21 mouse cellular contexts compared by ENCODE assay signal in the genomic region with DNA sequence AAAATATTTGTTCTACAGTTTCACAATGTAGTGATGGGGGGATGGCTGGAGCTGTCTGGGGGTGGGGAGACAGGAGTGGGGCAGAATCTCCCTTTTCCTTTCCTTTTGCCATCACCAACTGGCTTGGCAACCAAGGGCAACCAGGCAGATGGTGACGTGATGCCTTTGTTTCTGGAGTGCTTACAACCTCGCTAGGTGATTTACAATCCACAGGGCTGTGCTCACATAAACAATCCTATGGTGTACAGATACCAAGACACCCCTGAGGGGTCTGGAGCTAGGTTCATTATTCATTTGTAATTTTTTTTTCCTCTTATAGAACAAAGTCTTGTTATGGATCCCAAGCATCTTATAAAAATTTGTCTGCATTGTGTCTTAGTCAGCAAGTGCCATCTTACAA. TPM values are rescaled to one million over a fixed set of nuclear protein-coding genes. Genes with fewer than 3 reads are reported as not detected.
DNase-seq lines count a peak whose midpoint lies in the region; ATAC-seq lines count a peak whose summit lies in the region.
"Had no signal": no experiment of that assay in that cellular context is flagged by ENCODE, and none has a peak within 500 bp of the region (broad histone marks: within the 10 kb centered on the region; RNA-seq: fewer than 3 reads in every experiment).

No protein-coding gene starts in this region.

- H3K27ac ChIP-seq in forebrain, embryonic 14.5 days (ENCODE audit: low read depth, low read length): no peak overlapping the region
- no peak overlapping the region for H3K27ac ChIP-seq in forebrain, embryonic 15.5 days (replicated peaks)
- no peak overlapping the region for H3K27ac ChIP-seq in neural tube, embryonic 11.5 days (ENCODE audit: low read depth, low read length)
- peak overlapping the region; percentile 33; the same call in 1 of the 2 replicates for H3K27ac ChIP-seq in neural tube, embryonic 13.5 days (replicated peaks)
- H3K27ac ChIP-seq: embryonic facial prominence, embryonic 12.5 days; forebrain, embryonic 12.5 days; heart, adult 2 months; heart, embryonic 15.5 days; hindbrain, embryonic 10.5 days; hindbrain, embryonic 14.5 days had no signal

- H3K4me1 ChIP-seq in forebrain, embryonic 14.5 days (ENCODE audit: control insufficient read depth, insufficient read depth, low read length): no peaks in the 10 kb centered on the region; the same call in 1 of the 2 replicates
- H3K4me1 ChIP-seq in forebrain, embryonic 15.5 days: no peaks in the 10 kb centered on the region
- H3K4me1 ChIP-seq in neural tube, embryonic 11.5 days (ENCODE audit: control insufficient read depth, insufficient read depth, low read length): no peaks in the 10 kb centered on the region
- H3K4me1 ChIP-seq in neural tube, embryonic 13.5 days (replicated peaks): peaks cover 8% of the 10 kb centered on the region
- H3K4me1 ChIP-seq: embryonic facial prominence, embryonic 12.5 days; forebrain, embryonic 12.5 days; heart, embryonic 15.5 days; hindbrain, embryonic 10.5 days had no signal

- 0 out of 2 replicates have a peak, but pooled peaks have one; percentile 26 for ATAC-seq in forebrain, embryonic 14.5 days
- no peak for ATAC-seq in forebrain, embryonic 15.5 days (replicated peaks)
- ATAC-seq in neural tube, embryonic 11.5 days (ENCODE audit: insufficient read depth, low FRiP score, low TSS enrichment): peak; percentile 74
- peak; percentile 73 for ATAC-seq in neural tube, embryonic 13.5 days (ENCODE audit: low read depth)
- no peak for ATAC-seq in granulocyte monocyte progenitor cell, adult 5-6 weeks (replicated peaks; ENCODE audit: poor library complexity, severe bottlenecking)
- ATAC-seq: activated CD4-positive, CD25-positive, alpha-beta regulatory T cell, adult 4 months; Patski had no signal

- no peak overlapping the region for H3K4me3 ChIP-seq in forebrain, embryonic 14.5 days (ENCODE audit: low read depth, low read length)
- no peak overlapping the region for H3K4me3 ChIP-seq in forebrain, embryonic 15.5 days
- H3K4me3 ChIP-seq in neural tube, embryonic 11.5 days (ENCODE audit: low read depth, low read length): no peak overlapping the region
- no peak overlapping the region for H3K4me3 ChIP-seq in neural tube, embryonic 13.5 days
- H3K4me3 ChIP-seq: embryonic facial prominence, embryonic 12.5 days; forebrain, embryonic 12.5 days; heart, adult 2 months; heart, embryonic 15.5 days; hindbrain, embryonic 10.5 days had no signal

- no peaks in the 10 kb centered on the region for H3K9me3 ChIP-seq in forebrain, embryonic 14.5 days (replicated peaks; ENCODE audit: control insufficient read depth, low read length)
- no peaks in the 10 kb centered on the region for H3K9me3 ChIP-seq in forebrain, embryonic 15.5 days
- H3K9me3 ChIP-seq in neural tube, embryonic 11.5 days (ENCODE audit: control insufficient read depth, low read length): no peaks in the 10 kb centered on the region
- no peaks in the 10 kb centered on the region for H3K9me3 ChIP-seq in neural tube, embryonic 13.5 days
- H3K9me3 ChIP-seq: embryonic facial prominence, embryonic 12.5 days; forebrain, embryonic 12.5 days; heart, embryonic 15.5 days; hindbrain, embryonic 10.5 days had no signal

- DNase-seq in forebrain, embryonic 14.5 days (ENCODE audit: low spot score): no peak
- no peak for DNase-seq in neural tube, embryonic 11.5 days (ENCODE audit: low spot score)
- no peak for DNase-seq in neural tube, embryonic 10.5 days (ENCODE audit: extremely low spot score, low spot score)
- DNase-seq: adrenal gland, postnatal 14 days; cerebellum, adult 11-12 months; cerebellum, adult 9-10 months; gastrocnemius, postnatal 36 days; heart, adult 2 months; heart, postnatal 14 days had no signal

- 64% methylated on average over 2 of the region's 2 CpGs for WGBS in forebrain, embryonic 14.5 days
- 63% methylated on average over 2 of the region's 2 CpGs for WGBS in forebrain, embryonic 15.5 days
- WGBS in neural tube, embryonic 11.5 days: 31% methylated on average over 2 of the region's 2 CpGs
- 19% methylated on average over 2 of the region's 2 CpGs for WGBS in neural tube, embryonic 13.5 days

- H3K27me3 ChIP-seq in forebrain, embryonic 14.5 days (replicated peaks; ENCODE audit: control insufficient read depth, insufficient read depth, low read length): no peaks in the 10 kb centered on the region
- H3K27me3 ChIP-seq in forebrain, embryonic 15.5 days: no peaks in the 10 kb centered on the region
- no peaks in the 10 kb centered on the region for H3K27me3 ChIP-seq in neural tube, embryonic 11.5 days (ENCODE audit: control insufficient read depth, insufficient read depth, low read length)
- no peaks in the 10 kb centered on the region for H3K27me3 ChIP-seq in neural tube, embryonic 13.5 days
- H3K27me3 ChIP-seq: CH12.LX; embryonic facial prominence, embryonic 12.5 days; forebrain, embryonic 12.5 days; heart, embryonic 15.5 days; Patski had no signal

- no peak overlapping the region for H3K4me2 ChIP-seq in forebrain, embryonic 14.5 days (ENCODE audit: low read length)
- H3K4me2 ChIP-seq in forebrain, embryonic 15.5 days (replicated peaks): no peak overlapping the region
- H3K4me2 ChIP-seq in neural tube, embryonic 11.5 days (ENCODE audit: low read depth): no peak overlapping the region
- H3K4me2 ChIP-seq in neural tube, embryonic 13.5 days: no peak overlapping the region
- H3K4me2 ChIP-seq: embryonic facial prominence, embryonic 12.5 days; forebrain, embryonic 12.5 days; heart, embryonic 11.5 days; heart, embryonic 15.5 days; hindbrain, embryonic 14.5 days had no signal

- H3K9ac ChIP-seq in forebrain, embryonic 14.5 days (ENCODE audit: low read length): no peak overlapping the region
- no peak overlapping the region for H3K9ac ChIP-seq in forebrain, embryonic 15.5 days (replicated peaks)
- no peak overlapping the region for H3K9ac ChIP-seq in neural tube, embryonic 11.5 days (ENCODE audit: low read length)
- H3K9ac ChIP-seq in neural tube, embryonic 13.5 days: no peak overlapping the region
- H3K9ac ChIP-seq: embryonic facial prominence, embryonic 12.5 days; forebrain, embryonic 12.5 days; heart, embryonic 15.5 days; hindbrain, embryonic 14.5 days had no signal

- H3K36me3 ChIP-seq in forebrain, embryonic 14.5 days (ENCODE audit: control insufficient read depth, insufficient read depth, low read length): peaks cover 28% of the 10 kb centered on the region
- H3K36me3 ChIP-seq in forebrain, embryonic 15.5 days: no peaks in the 10 kb centered on the region; the same call in 1 of the 2 replicates
- H3K36me3 ChIP-seq in neural tube, embryonic 11.5 days (ENCODE audit: control insufficient read depth, insufficient read depth, low read length): peaks cover 5% of the 10 kb centered on the region
- H3K36me3 ChIP-seq in neural tube, embryonic 13.5 days: peaks cover 29% of the 10 kb centered on the region

RNA-seq across cellular contexts. Expression of a gene that starts 39.7 kb away (rescaled TPM):
- polyA plus RNA-seq in forebrain, embryonic 14.5 days (2014; fragmentation: Nextera tagmentation; extraction: Ambion mirVana): 0.66 and 1.8 TPM in 2 replicates
- polyA plus RNA-seq in forebrain, embryonic 15.5 days (2015; fragmentation: Nextera tagmentation; extraction: Ambion mirVana): 0.19 and 0.23 TPM in 2 replicates
- polyA plus RNA-seq in neural tube, embryonic 11.5 days (2014; fragmentation: Nextera tagmentation; extraction: Ambion mirVana): 0.20 and 0.70 TPM in 2 replicates
- 0.88 and 1.2 TPM in 2 replicates for polyA plus RNA-seq in neural tube, embryonic 13.5 days (2015; fragmentation: Nextera tagmentation; extraction: Ambion mirVana)
- total RNA-seq in granulocyte monocyte progenitor cell, adult 5-6 weeks (2014; fragmentation: Nextera tagmentation): 32.1 and 37.9 TPM in 2 replicates
- total RNA-seq in granulocyte monocyte progenitor cell, adult 5-6 weeks (2017): 6.6 and 22.1 TPM in 2 replicates
- polyA plus RNA-seq: Patski had no signal

Comparison
In these comparisons a context has a peak if more than half of its experiments do, and no peak if none do; other contexts are left out.
1. ATAC-seq: peak in forebrain, embryonic 14.5 days (single experiment), neural tube, embryonic 11.5 days (single experiment) and neural tube, embryonic 13.5 days (single experiment); none in forebrain, embryonic 15.5 days (single experiment) and granulocyte monocyte progenitor cell, adult 5-6 weeks (single experiment).